Mouse (Mus musculus): ENCODE data around the gene Qsox2.

Qsox2 gene

GRCm38 (mm10) chr2:26214526-26214925, 22.8 kb downstream of the Qsox2 start:
- DNase-seq: no peak

- DNase-seq: no peak
Observed at GRCm38 (mm10) chr2:26209566-26209965, 27.8 kb downstream of the Qsox2 start.

GRCm38 (mm10) chr2:26208126-26208789, 29.1 kb downstream of the Qsox2 start, which contains the start of gene Lhx3:
Lhx3 (minus strand) TSS chr2:26208289.
- DNase-seq: peak; percentile 93

DNA sequence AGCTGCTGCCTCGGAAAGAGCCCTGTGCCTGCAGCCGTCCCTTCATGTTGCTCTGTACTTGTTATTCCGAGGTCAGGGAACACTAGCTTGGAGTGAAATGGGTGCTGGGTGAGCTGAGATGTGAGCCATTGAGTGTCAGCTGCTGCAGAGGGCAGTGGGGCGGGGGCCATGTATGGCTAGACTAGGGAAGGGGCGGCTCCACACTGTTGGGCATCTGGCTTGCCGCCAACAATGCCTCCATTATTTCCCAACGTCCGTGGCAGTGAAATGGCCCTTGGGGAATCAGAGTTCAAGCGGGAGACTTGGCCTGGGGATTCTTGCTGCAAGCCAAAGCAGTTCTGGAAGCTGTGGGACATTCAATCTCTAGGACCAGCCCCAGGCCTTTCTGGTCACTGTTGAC, 29.8 kb downstream of the Qsox2 start:
- no peak for DNase-seq

DNA sequence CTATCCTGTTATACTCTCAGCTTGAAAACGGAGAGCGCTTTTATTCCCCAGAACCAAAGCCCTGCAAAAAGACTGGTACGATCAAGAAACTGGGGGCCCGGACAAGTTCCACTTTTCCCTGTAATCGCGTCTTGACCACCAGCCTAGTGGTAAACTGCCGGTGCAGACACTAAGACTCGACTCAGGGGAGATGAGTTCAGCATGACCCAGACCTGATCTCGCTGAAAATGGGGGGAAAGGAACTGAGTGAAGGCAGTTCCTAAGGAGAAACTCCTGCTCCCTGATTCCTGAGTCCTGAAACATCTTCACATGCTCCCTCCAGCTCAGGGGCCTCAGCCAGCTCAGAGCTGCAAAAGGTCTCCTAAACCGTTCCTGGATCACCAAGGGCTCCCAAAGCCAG, 31.6 kb downstream of the Qsox2 start:
- no peak for DNase-seq

GRCm38 (mm10) chr2:26205126-26205525, 32.2 kb downstream of the Qsox2 start:
- peak; percentile 33 for DNase-seq

DNA sequence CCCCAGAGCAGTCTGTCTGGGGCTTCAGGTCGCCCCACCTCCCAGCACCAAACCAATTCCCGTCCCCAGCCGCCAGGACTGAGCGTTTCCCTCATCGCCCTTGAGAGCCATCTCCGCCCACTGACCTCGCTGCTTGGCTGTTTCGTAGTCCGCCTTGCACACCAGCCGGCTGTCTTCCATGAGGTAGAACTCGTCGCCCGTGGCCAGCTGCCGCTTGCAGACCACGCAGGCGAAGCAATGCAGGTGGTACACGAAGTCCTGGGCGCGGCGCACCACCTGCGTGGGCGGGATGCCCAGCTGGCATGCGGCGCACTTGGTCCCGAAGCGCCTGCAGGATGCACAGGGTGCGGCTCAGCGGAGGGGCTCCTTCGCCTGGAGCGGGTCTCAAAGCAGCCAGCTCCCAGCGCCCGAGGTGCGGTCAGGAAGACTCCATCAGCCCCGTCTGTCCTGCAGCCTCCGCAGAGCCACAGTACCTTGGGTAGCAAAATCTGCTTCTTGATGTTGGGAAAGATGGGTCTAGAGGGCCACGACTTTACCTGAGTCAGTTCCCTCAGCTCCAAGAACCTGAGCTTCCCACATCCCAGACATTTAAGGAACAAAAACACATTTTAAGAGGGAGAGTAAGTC, 34.4 kb downstream of the Qsox2 start:
- DNase-seq: no peak

- no peak for DNase-seq
Observed at GRCm38 (mm10) chr2:26201926-26202848, 35.1 kb downstream of the Qsox2 start.

DNA sequence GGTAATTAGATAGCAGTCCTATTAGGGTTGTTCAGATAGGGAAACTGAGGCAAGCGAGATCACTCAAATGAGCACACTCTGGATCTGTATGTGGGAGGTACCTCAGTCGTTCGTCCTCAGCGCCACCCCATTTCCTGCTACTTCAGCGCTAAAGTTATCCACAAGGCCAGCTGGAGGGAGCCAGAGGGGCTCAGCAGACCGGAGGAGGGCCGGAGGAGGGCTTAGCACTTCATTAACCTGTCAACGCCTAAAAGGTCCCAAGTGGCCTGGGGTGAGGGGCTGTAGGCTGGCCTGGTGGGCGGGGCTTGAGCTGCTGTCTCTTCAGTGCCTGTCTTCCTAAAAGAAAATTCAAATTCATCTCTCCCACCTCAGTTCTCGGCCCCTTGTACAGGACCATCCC, 38.8 kb downstream of the Qsox2 start:
- DNase-seq: peak; percentile 29

DNA sequence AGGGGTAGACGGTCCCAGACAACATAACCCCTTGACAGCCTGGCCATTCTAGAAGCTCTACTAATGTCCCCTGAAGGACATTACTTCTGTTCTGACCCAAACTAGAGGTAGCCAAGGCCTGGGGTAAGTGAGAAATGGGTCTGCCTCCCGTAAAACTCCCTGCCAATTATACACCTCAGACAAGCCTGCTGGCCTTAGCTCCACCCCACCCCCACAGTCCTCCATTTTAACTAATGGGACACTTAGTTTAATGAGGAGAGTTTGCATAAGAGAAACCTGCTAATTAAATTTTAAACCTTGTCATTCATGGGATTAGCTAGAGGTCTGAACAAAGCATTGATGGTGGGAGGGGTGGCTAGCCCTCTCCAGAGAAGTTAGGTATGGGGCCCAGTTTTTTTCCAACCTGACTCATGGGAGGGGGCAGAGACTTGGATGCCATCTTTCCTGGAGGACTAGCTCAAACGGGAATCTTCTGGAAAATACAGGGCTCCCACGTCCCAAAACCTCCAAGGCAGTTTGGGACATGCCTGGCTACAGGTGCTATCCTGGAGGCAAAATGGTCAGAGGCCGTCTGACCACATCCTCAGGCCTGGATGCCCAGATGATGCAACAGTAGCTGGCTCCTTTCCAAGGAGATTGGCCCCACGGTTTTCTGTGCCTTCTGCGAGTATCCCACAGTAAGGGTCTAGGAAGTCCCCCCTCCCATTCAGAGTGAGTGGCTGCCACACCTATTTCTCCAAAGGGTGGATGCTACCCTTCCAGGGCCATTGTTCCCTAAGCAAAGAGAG, 42.6 kb downstream of the Qsox2 start:
- no peak for DNase-seq

DNA sequence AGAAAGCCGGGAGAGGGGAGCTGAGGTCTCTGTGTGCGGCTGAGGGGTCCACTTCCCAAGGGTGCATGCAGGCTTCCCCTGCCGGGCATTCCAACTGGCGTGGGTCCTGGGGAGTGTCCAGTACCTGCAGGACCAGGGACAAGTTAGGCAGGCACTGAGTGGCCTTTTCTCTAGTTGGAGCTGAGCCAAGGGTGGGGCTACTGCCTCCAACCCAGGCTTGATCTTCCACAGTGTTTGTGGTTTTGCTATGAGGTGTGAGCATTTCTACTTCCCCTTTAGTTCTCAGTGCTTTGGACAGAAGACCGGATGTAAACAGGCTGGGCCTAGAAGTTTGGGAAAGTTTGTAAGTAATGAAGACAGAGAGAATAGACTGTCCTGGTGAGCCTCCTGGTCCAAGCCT, 48.8 kb downstream of the Qsox2 start:
- peak; percentile 46 for DNase-seq

- no peak for DNase-seq
Observed at GRCm38 (mm10) chr2:26184352-26184751, 53.0 kb downstream of the Qsox2 start.

DNA sequence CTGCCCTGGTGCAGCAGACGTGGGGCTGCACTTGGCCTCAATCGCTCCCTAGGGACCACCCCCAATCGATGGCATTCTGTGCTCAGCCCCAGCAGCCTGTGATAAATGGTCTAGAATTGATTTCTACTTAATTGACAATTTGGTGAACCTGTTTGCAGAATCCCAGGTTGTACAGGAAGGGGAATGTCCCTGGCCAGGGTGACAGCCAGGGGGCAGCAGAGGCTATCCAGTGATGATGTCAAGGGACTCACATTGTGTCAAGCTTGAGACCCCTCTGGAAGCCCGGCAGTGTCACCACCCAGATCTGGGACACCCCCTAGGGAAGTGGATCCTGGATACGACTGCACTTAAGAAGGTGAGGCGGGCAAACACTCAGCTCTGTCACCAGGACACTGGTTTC, 54.7 kb downstream of the Qsox2 start:
- DNase-seq: peak; percentile 72

DNA sequence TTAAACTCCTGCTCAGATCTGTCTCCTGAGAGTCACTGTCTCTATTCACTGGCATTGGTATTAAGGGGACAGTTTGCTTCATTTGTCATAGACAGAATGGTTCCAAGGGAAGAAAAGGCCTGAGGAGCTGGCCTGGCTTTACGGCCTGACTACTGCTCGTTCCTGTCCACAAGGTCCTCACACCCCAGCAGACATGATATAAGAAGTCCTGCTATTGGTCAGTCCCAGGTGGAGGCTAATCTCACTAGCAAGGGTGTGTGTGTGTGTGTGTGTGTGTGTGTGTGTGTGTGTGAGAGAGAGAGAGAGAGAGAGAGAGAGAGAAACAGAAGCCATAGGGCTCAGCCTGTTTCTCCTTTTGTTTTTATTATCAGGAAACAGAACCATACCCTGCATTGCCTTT, 60.1 kb downstream of the Qsox2 start:
- no peak for DNase-seq

DNA sequence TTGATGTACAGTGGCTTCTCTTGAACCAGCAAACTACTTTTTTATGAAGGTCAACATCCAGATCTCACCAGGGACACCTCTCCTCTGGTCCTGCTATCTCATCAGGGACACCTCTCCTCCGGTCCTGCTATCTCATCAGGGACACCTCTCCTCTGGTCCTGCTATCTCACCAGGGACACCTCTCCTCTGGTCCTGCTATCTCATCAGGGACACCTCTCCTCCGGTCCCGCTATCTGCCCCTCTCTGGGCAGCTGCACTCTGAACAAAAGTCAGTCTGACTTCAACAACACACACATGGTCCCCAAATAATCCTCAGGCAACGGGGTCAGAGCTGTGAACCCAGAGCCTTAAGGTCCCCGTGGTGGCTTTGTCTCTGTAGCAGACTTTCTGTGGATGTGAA, 60.6 kb downstream of the Qsox2 start:
- no peak for DNase-seq

GRCm38 (mm10) chr2:26175191-26175590, 62.1 kb downstream of the Qsox2 start:
- DNase-seq: no peak

DNA sequence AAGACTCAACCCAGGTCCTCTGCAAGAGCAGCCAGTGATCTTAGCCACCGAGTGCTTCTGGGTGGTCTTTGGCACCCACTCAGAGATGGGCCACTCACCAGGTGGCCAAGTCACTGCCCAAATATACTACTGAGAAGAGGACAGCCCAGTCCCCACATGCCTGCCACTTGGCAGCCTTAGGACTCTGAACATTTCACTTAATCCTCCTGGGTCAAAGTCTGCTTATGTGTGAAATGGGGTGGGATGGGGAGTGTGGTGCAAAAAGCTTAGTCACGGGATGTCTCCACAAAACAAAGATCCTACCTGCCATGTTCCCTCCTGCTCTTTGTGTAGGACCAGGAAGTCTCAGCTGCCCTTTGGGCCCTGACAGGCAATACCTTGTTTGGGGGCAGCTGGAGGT, 65.2 kb downstream of the Qsox2 start:
- no peak for DNase-seq

- DNase-seq: no peak
Observed at GRCm38 (mm10) chr2:26170376-26170775, 66.9 kb downstream of the Qsox2 start.

GRCm38 (mm10) chr2:26168843-26169579, 68.3 kb downstream of the Qsox2 start:
- no peak for DNase-seq

GRCm38 (mm10) chr2:26166890-26167289, 70.4 kb downstream of the Qsox2 start:
- no peak for DNase-seq
